Mouse (Mus musculus): ENCODE measurements at regions not wholly inside any gene's neighbourhood (a gene's known extent, or its start where the extent isn't known, plus 50 kb on each side); places are given as distances from the start of the nearest gene placed in this dataset.

DNA sequence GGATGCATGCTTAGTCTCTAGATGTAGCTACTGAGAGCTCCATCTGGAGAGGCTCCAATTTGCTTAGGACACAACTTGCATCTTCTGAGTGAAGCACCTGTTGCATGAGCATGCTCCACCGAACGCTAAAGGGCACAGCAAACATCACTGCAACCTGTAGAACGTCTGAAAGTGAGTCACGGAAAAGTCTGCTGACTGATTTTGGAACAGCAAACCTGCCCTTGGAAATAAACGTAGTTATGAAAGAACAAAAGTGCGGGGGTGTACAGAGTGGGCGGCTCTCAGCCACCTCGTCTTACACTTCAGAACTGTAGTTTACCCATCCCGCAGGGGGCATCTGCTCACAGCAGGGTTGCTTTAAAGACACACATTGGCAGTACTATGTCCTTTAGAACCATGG is 97.0 kb upstream of the Rxylt1 start:
- DNase-seq = no peak

DNA sequence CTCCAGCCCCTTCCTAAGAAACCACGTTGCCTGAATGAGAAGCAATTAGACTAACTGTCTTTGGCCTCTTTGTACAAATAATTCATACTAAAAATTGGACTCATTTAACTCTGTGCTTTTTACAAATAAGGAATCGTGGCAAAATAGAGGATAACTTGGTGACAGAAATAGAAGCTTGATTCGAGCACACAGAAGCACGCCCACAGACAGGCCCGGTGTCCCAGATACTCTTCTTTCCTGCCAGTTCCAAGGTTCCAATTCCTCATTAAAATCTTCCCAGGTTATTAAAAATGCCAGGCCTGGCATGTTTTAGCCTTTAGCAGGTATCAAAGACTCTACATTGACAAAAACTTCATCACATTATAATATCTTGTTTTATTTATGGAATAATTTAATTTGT is 96.2 kb upstream of the Rxylt1 start:
- DNase-seq = no peak

DNA sequence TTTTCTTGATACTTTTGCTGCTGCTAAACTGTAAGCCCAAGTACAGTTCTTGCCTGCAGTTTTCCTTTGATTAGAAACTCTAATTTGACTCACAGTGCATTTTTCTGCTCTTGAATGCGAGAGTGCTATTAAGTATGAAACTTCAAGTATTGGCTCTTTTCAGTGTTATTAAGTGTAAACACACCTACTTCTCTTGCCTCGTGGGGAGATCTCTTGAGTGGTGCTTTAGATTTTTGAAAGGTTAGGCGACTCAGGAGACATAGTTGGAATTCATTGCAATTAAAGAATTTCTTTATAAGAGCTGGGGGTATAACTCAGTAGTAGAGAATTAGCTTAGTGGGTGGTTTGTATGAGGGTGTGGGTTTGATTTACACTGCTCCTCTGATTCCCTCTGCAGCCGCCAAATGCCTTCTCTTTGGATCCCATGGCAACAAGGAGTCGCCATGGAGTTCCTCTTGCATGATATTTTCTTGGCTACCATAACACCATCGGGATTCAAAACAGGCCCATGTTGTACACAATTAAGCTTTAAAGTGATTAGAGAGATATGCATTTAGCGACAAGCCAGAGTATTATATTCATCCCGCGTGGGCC is 88.1 kb upstream of the Rxylt1 start:
- DNase-seq = no peak

DNA sequence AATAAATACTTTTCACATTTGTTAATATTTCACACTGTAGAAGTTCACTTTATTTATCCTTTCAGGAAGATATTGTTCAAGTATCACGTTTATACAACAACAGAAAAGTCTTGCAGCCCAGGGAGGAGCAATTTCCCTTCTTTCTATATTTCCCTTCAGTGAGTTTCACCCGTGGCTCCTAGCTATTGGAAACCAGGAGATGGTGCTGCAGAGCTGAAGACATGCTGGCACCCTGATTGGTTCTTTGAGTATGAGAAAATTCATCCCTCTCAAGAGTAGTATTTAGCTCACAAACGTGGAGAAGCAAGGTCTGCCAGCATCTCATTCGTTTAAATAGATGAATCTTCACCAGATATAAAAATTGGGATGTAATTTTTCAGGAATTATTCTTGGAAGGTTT is 85.9 kb upstream of the Rxylt1 start:
- DNase-seq = peak; percentile 53

DNA sequence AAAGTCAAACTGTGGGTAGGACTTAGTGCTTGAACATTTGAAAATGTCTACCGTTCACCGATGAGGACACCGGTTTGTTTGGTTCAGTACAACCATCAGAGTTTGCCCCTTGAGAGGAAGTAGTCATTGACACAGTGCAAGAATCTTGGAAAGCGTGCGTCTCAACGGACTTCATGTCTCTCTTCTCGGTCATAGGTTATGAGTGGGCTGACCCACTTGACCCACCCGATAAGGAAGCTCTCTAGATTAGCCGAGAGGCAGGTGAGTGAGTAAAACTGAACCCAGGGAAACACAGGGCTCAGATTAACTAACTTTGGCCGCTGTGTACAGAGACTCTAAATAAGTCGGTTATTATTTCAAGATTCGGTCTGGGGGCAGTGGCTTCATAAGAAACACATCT is 51.9 kb upstream of the Rxylt1 start:
- no peak for DNase-seq

DNA sequence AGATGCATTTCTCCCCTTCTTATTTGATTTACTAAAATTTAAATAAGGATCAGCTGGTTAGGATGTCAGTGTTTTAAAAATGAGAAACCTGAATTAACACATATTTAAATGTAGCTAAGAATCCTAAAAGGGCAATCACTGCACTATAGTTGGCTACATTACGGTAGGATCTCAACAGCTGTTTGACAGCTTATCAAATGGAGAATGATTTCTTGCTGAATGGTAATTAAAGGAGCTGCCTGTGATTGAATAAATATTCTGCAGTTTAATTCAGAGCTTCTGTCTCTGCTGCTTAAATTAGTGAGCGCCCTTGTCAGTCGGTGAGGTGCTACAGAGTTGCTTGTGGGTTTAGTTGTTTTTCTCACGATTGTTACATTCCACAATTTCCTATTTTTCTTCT is 51.4 kb upstream of the Rxylt1 start:
- no peak for DNase-seq

Data from adrenal gland, postnatal 14 days (tissue).